Mouse (Mus musculus): ENCODE results near the gene Tctex1d2.
"Not testable (repeated sequence)": the region's sequence is repeated elsewhere in the genome, so short reads cannot be mapped to it uniquely, and the experiment has no call there.

The Tctex1d2 gene

DNA sequence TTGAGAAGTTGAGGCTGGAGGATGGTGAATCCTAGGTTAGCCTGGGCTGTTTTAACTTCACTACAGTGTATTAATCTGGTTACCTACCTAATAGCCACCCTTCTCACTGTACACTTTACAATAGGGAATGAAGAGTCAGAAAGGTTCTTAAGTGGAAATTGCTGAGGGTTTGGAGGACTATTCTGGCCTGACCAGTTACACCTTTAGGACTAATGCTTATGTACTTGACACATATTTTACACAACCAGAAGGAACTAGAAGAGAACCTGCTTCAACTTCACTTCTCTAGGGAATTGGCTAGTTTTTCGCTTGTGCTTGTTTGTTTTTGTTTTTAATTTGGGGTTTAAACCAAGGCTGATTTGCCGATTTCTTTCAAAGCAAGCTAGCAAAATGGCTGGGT lies 13.6 kb downstream of the Tctex1d2 start:
- no peak for DNase-seq

- no peak for DNase-seq
Measured at GRCm38 (mm10) chr16:32434066-32434465, 14.6 kb downstream of the Tctex1d2 start.

DNA sequence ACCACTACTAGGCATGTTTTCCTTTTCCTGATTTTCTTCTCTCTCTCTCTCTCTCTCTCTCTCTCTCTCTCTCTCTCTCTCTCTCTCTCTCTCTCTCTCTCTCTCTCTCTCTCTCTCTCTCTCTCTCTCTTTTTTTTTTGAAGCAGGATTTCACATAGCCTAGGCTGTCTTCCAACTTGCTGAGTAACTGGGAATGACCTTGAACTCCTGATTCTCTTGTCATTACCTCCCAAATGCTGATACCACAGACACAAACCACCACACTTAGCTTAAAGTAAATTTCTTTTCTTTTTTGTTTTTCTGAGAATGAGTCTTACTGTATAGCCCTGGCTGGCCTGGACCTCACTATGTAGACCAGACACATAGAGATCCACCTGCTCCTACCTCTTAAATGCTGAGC lies 15.2 kb downstream of the Tctex1d2 start:
- no peak for DNase-seq

- DNase-seq = no peak
Measured at GRCm38 (mm10) chr16:32436657-32437056, 17.2 kb downstream of the Tctex1d2 start.

DNA sequence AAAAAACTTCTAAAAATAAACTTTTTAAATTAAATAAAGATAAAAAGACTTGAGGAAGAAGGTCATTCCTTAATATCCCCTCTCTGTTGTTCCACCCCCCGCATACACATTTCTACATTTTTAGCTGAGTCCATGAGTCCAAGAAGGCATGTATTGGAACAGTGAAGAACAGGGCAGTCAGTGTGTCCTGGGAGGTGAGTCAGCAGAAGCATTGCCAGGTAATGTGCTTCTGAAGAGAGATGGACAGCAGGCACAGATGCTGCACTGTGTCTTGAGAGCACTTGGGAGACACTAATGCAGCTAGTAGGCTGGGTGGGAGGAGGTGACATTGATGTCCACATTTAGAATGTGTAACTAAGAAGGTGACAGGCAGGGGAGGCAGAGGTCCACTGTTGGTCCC lies 17.8 kb downstream of the Tctex1d2 start:
- DNase-seq = no peak

GRCm38 (mm10) chr16:32441432-32441831 lies 21.9 kb downstream of the Tctex1d2 start:
- no peak for DNase-seq

DNA sequence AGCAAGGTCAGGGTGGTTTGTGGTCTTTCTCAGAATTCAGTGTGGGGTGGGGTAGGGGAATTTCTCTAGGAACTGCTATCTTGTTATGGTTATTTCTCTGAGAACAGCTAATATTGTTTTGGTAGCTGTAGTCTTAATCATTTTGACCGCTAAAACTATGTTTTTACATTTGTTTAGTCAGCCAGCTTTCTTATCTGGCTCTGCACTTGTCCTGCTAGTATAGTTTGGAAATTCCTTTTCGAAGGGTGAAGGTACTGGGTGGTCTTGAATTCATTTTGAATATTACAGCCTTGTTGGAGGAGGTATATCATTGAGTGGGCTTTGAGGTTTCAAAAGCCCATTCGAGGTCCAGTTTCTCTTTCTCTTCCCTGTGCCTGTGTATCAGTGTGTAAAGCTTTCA lies 25.1 kb downstream of the Tctex1d2 start:
- DNase-seq = not testable (repeated sequence)

- no peak for DNase-seq
Measured at GRCm38 (mm10) chr16:32445558-32445957, 26.1 kb downstream of the Tctex1d2 start.

DNA sequence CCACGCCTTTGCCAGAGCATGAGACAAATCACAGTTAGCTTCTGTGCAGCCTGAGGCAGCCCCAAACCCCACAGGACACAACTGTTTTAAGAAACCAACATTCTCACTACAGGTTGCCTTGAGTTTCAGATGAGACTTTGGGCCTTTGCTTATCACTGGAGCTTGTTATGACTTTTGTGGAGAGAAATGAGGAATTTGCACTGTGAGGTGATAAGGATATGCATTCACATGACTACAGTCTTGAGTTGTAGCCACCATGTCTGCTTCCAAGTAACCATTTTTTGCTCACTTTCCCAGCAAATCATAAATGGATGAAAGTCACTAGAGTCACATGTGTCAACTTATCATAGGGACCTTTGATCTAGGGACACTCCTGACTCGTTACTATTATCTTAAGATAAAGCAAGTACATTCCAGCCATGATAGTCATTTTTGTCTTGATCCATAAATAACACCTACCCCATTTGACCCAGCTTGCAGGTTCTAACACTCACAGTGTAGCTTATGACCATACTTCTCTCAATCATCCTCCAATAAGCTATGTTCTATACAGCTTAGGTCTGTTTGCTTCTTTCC lies 27.1 kb downstream of the Tctex1d2 start:
- no peak for DNase-seq

- DNase-seq = no peak
Measured at GRCm38 (mm10) chr16:32449665-32450064, 30.2 kb downstream of the Tctex1d2 start.

GRCm38 (mm10) chr16:32450133-32450532 lies 30.6 kb downstream of the Tctex1d2 start:
- DNase-seq = no peak

DNA sequence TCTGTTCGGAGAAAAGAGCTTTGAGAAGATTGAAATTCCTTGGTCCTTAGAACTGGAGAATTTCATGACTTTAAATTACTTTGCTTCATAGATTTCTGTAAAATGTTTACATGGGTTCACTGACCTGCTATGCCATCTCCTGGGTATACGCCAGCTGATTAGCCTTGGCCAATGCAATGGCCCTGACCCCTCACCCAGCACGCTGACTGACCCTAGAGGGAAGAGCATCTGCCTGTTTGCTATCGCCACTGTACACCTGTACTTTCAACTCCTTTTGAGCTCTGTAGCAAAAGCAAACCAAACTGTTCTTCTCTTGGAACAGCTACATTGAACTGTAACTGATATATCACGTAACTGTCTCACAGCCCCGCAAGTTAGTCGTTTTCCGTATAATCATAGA lies 33.6 kb downstream of the Tctex1d2 start:
- no peak for DNase-seq

GRCm38 (mm10) chr16:32454646-32455045 lies 35.1 kb downstream of the Tctex1d2 start:
- no peak for DNase-seq

DNA sequence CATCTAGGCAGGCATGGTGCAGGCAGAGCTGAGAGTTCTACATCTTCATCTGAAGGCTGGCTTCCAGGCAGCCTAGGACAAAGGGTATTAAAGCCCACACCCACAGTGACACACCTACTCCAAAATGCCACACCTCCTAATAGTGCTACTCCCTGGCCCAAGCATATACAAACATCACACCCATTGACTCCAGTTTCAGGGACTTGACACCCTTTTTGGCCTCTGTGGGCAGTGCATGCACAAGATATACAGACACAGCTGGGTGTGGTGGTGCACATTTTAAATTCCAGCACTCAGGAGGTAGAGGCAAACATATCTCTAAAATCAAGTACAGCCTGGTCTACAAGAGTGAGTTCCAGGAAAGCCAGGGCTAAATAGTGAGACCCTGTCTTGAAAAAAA lies 36.6 kb downstream of the Tctex1d2 start:
- no peak for DNase-seq

DNA sequence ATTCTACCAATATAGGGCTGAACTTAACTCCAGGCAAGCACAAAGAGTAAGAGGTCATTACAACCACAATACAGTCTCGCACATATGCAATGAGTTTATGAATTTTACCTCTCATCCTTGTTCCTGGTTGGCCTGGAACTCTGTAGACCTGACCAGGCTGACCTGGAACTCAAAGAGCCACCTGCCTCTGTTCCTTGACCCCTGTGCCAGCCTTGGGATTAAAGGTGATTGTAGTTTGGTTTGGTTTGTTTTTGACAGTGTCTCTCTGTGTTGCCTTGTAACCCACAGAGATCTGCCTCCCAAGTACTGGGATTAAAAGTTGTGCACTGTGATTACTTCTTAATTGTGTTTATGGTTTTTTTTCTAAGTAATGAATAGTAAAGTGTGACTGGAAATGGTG lies 37.3 kb downstream of the Tctex1d2 start:
- DNase-seq = no peak

DNA sequence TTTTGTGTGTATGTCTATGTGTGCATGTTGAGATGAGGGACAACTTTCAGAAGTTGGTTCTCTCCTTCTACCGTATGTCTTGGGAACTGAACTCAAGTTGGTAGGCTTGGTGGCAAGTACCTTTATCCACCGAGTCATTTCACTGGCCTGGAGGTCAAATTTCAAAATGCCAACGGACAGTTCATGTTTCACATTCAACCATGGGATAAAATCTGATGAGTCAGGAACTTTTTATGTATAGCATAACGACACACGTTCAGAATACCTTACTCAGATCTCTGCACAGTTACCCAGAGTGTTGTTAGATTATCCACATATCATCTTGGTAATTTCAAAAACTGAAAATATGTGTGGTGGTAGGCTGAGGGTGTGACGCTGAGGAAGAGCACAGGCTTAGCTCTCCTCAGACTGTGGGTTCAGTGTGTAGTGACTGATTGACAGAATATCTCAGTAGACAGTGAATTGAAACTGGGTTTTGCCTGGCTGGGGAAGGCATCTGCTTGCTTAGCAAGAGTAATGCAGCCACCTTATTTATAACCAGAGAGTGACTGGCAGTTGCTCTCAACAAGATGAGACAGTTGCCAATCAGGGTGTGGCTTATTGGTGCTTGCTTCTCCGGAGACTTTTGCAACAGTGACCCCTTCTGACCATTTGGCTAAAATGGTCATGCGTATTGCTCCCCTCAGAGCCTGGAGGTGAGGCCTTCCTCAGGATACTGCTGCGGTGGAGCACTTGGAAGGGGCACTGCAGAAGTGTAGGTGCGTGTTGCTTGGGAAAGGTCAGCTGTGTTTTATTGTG lies 38.3 kb downstream of the Tctex1d2 start:
- DNase-seq = peak; percentile 42

GRCm38 (mm10) chr16:32460518-32460917 lies 41.0 kb downstream of the Tctex1d2 start:
- DNase-seq = no peak

DNA sequence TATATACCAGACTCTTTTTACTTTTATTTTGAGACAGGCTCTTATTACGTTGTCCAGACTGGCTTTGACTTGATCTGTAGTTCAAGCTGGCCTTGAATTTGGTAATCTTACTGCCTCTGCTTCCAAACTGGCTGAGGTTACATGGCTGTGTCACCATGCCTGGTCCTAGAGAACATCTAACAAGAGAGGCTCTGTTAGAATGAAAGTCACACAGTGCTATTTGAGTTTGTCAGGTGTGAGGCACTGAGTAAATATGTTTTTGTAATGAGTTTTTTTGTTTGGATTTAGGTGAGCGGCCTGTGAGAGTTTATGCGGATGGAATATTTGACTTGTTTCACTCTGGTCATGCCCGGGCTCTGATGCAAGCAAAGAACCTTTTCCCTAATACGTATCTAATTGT lies 42.2 kb downstream of the Tctex1d2 start:
- DNase-seq = no peak

DNA sequence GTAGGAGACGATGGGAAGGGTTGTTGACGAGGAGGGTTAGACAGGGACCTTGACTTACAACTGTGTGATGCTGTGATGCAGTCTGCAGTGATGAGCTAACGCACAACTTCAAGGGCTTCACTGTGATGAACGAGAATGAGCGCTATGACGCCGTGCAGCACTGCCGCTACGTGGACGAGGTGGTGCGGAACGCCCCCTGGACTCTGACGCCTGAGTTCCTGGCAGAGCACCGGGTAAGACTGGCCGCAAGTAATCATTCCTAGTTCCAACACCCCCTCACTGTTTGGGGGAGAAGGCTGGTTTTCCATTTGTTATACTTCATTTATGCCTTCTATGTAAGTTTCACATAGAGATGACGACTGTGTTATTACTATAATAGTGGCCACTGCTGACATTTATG lies 43.4 kb downstream of the Tctex1d2 start:
- no peak for DNase-seq

GRCm38 (mm10) chr16:32463426-32463825 lies 43.9 kb downstream of the Tctex1d2 start:
- no peak for DNase-seq

GRCm38 (mm10) chr16:32464908-32465307 lies 45.4 kb downstream of the Tctex1d2 start:
- DNase-seq = no peak

- DNase-seq = no peak
Measured at GRCm38 (mm10) chr16:32468488-32468887, 49.0 kb downstream of the Tctex1d2 start.

- no peak for DNase-seq
Measured at GRCm38 (mm10) chr16:32469404-32470105, 50.1 kb downstream of the Tctex1d2 start.

Measured in cerebellum, adult 11 months (tissue).